Mouse (Mus musculus) urinary bladder, postnatal 10 days (tissue): ENCODE measurements around the gene Tmem45b.

Experiments used
- DNase-seq: peaks from one replicate; pipeline ENCODE4 v3.0.0; 2022; ENCODE audit warnings: low spot score

The Tmem45b gene

DNA sequence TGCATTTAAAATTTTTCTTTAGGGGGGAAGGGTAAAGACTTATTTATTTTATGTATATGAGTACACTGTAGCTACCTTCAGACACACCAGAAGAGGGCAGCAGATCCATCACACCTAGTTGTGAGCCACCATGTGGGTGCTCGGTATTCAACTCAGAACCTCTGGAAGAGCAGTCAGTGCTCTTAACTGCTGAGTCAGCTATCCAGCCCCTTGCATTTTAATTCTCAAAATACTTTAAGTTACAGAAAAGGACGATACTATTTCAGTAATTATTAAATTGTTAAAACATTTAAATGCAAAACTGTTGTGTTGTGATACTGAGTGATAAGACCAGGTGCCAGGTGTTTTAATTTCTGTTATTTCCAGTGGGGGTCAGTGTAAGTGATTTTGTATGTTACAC, 60.0 kb downstream of the Tmem45b start:
- no peak for DNase-seq

DNA sequence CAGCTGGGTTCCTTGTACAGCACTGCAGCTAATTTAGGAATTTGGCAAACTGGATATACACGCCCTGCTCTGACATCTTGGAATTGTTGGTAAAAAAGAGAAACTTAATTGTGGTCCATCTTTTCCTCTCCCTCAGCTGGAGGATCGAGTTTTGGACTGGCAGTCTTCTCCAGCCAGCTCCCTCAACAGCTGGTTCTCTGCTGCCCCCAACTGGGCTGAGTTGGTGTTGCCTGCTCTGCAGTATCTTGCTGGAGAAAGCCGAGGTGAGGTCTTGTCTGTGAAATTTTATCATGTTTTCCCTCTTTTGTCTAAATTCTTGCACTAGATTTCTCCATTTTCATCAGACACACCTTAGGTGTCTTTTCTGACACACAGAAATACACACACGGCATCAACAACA, 63.8 kb downstream of the Tmem45b start:
- peak; percentile 44 for DNase-seq

DNA sequence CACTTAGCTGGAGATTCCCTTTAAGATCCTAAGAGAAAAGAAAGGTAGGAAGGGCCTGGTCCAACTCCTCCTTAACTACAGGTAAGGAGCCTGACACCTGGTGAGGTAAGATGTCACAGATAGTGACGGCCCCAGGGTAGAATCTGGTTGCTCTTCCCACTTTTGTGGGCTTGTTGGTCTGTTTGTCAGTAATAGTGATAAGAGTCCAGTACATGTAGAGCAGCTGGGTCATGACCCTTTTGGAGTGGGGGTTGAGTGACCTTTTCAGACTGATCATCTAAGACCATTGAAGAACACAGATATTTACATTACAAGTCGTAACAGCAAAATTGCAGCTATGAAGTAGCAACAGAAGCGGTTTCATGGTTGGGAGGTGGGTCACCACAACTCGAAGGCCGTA, 77.1 kb downstream of the Tmem45b start:
- DNase-seq = no peak

DNA sequence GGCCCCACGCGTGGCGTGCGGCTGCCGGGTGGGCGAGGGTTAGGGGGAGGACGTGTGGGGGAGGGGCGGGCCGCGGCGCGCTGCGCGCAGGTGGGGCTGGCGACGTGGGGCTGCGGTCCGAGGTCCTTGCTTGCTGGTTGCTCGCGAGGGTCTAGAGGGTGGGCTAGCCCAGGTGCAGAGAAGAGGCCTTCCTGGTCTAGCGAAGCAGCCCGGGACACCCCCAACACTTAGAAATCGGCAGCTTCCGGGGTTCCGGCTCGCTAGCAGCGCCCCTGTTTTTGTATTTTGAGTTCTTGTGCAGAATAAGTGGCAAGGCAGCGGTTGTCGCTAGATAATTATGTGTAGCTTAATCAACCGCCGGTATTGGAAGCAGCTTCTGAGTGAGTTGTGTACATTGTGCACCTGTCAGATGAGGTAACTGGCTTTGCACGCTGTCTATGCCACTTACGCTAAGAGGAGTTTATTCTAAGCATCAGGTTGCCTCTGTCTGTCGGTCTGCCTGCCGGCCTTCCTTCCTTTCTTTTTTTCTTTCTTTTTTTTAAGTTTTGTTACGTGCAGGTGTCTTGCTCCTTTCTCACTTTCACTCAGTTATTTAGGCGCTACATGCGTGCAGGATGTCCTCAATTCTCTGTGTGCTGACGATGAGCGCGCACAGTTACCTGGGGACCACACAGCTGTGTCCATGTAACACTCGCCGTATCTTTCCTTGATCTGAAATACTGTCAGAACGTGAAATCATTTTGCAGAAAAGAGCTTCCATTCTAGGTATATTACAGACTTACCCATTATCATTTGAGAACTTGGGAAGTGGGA, 77.7 kb downstream of the Tmem45b start:
- no peak for DNase-seq

DNA sequence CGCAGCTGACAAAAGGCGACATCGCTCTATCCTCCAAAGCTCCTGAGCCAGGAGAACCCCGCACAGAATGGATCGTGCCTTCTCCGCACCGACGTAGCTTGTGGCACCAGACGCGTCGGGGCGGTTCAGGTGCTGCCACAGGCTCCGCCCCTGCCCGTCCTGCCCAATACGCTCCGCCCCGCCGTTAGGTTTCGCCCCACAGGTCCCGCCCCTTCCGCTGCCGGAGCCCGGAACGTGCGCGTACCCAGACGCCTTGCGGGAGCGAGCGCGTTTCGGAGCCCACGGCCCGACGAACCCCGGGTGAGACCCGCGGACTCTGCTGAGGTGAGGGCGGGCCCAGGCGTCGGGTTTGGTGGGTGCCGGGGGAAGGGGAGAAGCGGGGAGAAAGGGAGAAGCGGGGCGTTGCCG, 78.3 kb downstream of the Tmem45b start, which contains the start of gene Nfrkb:
Gene Nfrkb, plus strand, starts transcription at position 246 of the 408 bp plus-strand sequence.
- DNase-seq = peak; percentile 78

DNA sequence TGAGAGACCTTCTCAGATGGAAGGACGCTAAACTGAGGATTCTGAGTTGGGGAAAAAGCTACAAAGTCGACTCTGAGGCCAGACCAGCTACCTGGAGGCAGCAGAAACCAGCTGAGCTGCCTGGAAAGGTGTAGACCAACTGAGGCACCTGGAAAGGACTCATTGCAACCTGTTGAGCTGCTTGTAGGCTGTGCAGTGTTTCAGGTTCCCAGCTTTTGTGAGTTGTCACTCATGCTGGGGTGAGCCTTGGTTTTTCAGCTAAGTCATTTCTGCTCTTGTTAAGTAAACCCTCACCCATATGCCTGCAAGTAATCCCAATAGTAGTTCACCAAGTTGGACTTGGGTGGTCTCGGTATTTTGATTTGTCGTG, 78.8 kb downstream of the Tmem45b start:
- DNase-seq = no peak

DNA sequence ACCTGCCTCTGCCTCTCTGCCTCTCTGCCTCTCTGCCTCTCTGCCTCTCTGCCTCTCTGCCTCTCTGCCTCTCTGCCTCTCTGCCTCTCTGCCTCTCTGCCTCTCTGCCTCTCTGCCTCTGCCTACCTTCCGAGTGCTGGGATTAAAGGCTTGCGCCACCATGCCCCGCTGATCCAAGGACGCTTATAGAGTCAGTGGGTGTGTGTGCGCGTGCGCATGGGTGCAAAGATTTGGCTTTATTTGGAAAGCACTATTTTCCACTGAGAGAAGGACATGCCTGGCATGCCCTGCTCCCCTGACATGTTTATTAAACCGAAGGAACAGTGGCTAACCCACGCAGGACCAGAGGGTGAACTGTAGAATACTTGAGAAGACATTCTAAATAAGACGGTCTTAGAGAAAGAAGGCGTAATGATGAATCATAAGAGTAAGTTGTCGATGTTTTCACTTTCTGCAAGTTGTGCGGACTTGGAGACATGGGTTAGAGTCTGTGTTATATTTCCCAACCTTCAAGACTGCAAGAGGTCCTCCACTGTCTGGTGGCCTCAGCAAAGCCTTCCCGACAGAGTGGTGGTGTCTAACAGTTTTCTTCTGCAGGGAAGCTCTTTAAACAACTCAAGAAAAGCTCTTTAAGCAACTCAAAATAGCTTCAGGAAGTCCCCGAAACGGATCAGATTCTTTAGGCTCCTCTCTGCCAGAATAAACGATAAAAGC, 79.3 kb downstream of the Tmem45b start:
- no peak for DNase-seq

DNA sequence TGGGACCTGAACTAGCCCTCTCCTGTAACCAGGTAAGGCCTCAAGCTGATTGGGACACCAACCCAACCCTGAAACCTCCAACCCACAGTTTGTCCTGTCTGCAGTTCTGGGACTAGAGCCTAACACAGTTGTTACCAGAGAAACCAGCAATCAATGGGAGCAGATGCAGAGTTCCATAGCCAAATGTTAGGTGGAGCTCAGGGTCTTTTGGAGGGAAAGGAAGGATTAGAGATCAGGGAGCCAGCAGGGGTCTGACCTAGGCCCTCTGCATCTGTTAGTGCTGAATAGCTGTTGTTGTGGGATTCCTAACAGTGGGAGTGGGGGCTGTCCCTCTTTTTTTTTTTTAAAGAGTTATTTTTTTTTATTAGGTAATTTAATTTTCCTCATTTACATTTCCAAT, 87.6 kb downstream of the Tmem45b start:
- DNase-seq = no peak
